Mouse (Mus musculus): Measurements from ENCODE around the gene Pcca. TPM values are rescaled to one million over a fixed set of nuclear protein-coding genes. Genes with fewer than 3 reads are reported as not detected.

Pcca gene
- polyA plus RNA-seq, 1 experiment from 2014 or later = 28.4 TPM

- H3K4me3 ChIP-seq = no peak overlapping the region
- no peaks in the 10 kb centered on the region; the same call in 1 of the 2 replicates for H3K27me3 ChIP-seq (replicated peaks)
- H3K36me3 ChIP-seq = peaks cover 13% of the 10 kb centered on the region
- 47% methylated on average over 1 of the region's 1 CpGs for WGBS
- H3K4me2 ChIP-seq = no peak overlapping the region
- no peak overlapping the region for H3K9ac ChIP-seq
- ATAC-seq (ENCODE audit: insufficient number of reproducible peaks, low FRiP score) = no peak
- H3K9me3 ChIP-seq (replicated peaks) = no peaks in the 10 kb centered on the region
- peaks cover 28% of the 10 kb centered on the region for H3K4me1 ChIP-seq (replicated peaks)
- H3K27ac ChIP-seq (ENCODE audit: poor library complexity, severe bottlenecking) = peak overlapping the region; percentile 56
These were observed 354.4 kb downstream of the Pcca start for GRCm38 (mm10) chr14:122888480-122888872.

GRCm38 (mm10) chr14:122891470-122891968 is 357.4 kb downstream of the Pcca start:
- Histone ChIP-seq H3K27ac (ENCODE audit: poor library complexity, severe bottlenecking) (no peak overlapping the region), H3K9ac (no peak overlapping the region), H3K27me3 (replicated peaks) (no peaks in the 10 kb centered on the region), H3K4me2 (no peak overlapping the region), H3K9me3 (replicated peaks) (no peaks in the 10 kb centered on the region), H3K36me3 (peaks cover 13% of the 10 kb centered on the region), H3K4me3 (no peak overlapping the region), H3K4me1 (replicated peaks) (peaks cover 21% of the 10 kb centered on the region)
- ATAC-seq (ENCODE audit: insufficient number of reproducible peaks, low FRiP score) = no peak
- WGBS = 89% methylated on average over 12 of the region's 12 CpGs

- H3K27ac ChIP-seq (ENCODE audit: poor library complexity, severe bottlenecking) = no peak overlapping the region
- no peak overlapping the region for H3K9ac ChIP-seq
- H3K9me3 ChIP-seq (replicated peaks) = no peaks in the 10 kb centered on the region
- no peak for ATAC-seq (ENCODE audit: insufficient number of reproducible peaks, low FRiP score)
- no peak overlapping the region for H3K4me2 ChIP-seq
- H3K4me1 ChIP-seq (replicated peaks) = no peaks in the 10 kb centered on the region
- peaks cover 6% of the 10 kb centered on the region; the same call in 1 of the 2 replicates for H3K36me3 ChIP-seq
- H3K4me3 ChIP-seq = no peak overlapping the region
- no peaks in the 10 kb centered on the region for H3K27me3 ChIP-seq (replicated peaks)
- WGBS = 83% methylated on average over 1 of the region's 1 CpGs
These were observed 362.0 kb downstream of the Pcca start for GRCm38 (mm10) chr14:122896106-122896505.

GRCm38 (mm10) chr14:122898550-122898949 is 364.4 kb downstream of the Pcca start:
- no peaks in the 10 kb centered on the region for H3K9me3 ChIP-seq (replicated peaks)
- H3K4me1 ChIP-seq (replicated peaks) = peaks cover 18% of the 10 kb centered on the region
- no peaks in the 10 kb centered on the region for H3K36me3 ChIP-seq
- no peak for ATAC-seq (ENCODE audit: insufficient number of reproducible peaks, low FRiP score)
- H3K9ac ChIP-seq = no peak overlapping the region
- H3K27ac ChIP-seq (ENCODE audit: poor library complexity, severe bottlenecking) = no peak overlapping the region
- H3K4me3 ChIP-seq = no peak overlapping the region
- H3K4me2 ChIP-seq = no peak overlapping the region
- H3K27me3 ChIP-seq (replicated peaks) = no peaks in the 10 kb centered on the region

- Histone ChIP-seq H3K9ac (no peak overlapping the region), H3K36me3 (0 out of 2 replicates have a peak, but pooled peaks cover 4% of the 10 kb centered on the region), H3K4me3 (no peak overlapping the region), H3K9me3 (replicated peaks) (no peaks in the 10 kb centered on the region), H3K4me1 (replicated peaks) (peaks cover 18% of the 10 kb centered on the region), H3K27me3 (replicated peaks) (no peaks in the 10 kb centered on the region), H3K4me2 (no peak overlapping the region), H3K27ac (ENCODE audit: poor library complexity, severe bottlenecking) (no peak overlapping the region)
- ATAC-seq (ENCODE audit: insufficient number of reproducible peaks, low FRiP score) = no peak
These were observed 366.6 kb downstream of the Pcca start for GRCm38 (mm10) chr14:122900679-122901078.

- peaks cover 18% of the 10 kb centered on the region for H3K4me1 ChIP-seq (replicated peaks)
- H3K4me2 ChIP-seq = no peak overlapping the region
- H3K27ac ChIP-seq (ENCODE audit: poor library complexity, severe bottlenecking) = no peak overlapping the region
- WGBS = 84% methylated on average over 3 of the region's 3 CpGs
- no peaks in the 10 kb centered on the region for H3K9me3 ChIP-seq (replicated peaks)
- ATAC-seq (ENCODE audit: insufficient number of reproducible peaks, low FRiP score) = no peak
- no peak overlapping the region for H3K4me3 ChIP-seq
- H3K36me3 ChIP-seq = 0 out of 2 replicates have a peak, but pooled peaks cover 4% of the 10 kb centered on the region
- H3K9ac ChIP-seq = no peak overlapping the region
- H3K27me3 ChIP-seq (replicated peaks) = no peaks in the 10 kb centered on the region
These were observed 367.1 kb downstream of the Pcca start for GRCm38 (mm10) chr14:122901177-122901576.

GRCm38 (mm10) chr14:122901715-122902114 is 367.6 kb downstream of the Pcca start:
- Histone ChIP-seq H3K36me3 (0 out of 2 replicates have a peak, but pooled peaks cover 4% of the 10 kb centered on the region), H3K4me3 (no peak overlapping the region), H3K4me2 (no peak overlapping the region), H3K9ac (no peak overlapping the region), H3K27me3 (replicated peaks) (no peaks in the 10 kb centered on the region), H3K9me3 (replicated peaks) (no peaks in the 10 kb centered on the region), H3K27ac (ENCODE audit: poor library complexity, severe bottlenecking) (no peak overlapping the region), H3K4me1 (replicated peaks) (peaks cover 18% of the 10 kb centered on the region)
- WGBS = 71% methylated on average over 2 of the region's 2 CpGs
- ATAC-seq (ENCODE audit: insufficient number of reproducible peaks, low FRiP score) = no peak

GRCm38 (mm10) chr14:122902136-122902535 is 368.0 kb downstream of the Pcca start:
- no peak overlapping the region for H3K9ac ChIP-seq
- H3K36me3 ChIP-seq = 0 out of 2 replicates have a peak, but pooled peaks cover 4% of the 10 kb centered on the region
- no peak overlapping the region for H3K4me2 ChIP-seq
- WGBS = 45% methylated on average over 2 of the region's 2 CpGs
- H3K9me3 ChIP-seq (replicated peaks) = no peaks in the 10 kb centered on the region
- peaks cover 18% of the 10 kb centered on the region for H3K4me1 ChIP-seq (replicated peaks)
- H3K27me3 ChIP-seq (replicated peaks) = no peaks in the 10 kb centered on the region
- 0 out of 2 replicates have a peak overlapping the region, but pooled peaks have one; percentile 34 for H3K27ac ChIP-seq (ENCODE audit: poor library complexity, severe bottlenecking)
- peak; percentile 66; the same call in 1 of the 2 replicates for ATAC-seq (ENCODE audit: insufficient number of reproducible peaks, low FRiP score)
- H3K4me3 ChIP-seq = no peak overlapping the region

GRCm38 (mm10) chr14:122902884-122903283 is 368.8 kb downstream of the Pcca start:
- no peaks in the 10 kb centered on the region for H3K27me3 ChIP-seq (replicated peaks)
- no peak overlapping the region for H3K27ac ChIP-seq (ENCODE audit: poor library complexity, severe bottlenecking)
- H3K36me3 ChIP-seq = 0 out of 2 replicates have a peak, but pooled peaks cover 4% of the 10 kb centered on the region
- H3K9me3 ChIP-seq (replicated peaks) = no peaks in the 10 kb centered on the region
- peak; percentile 59; the same call in 1 of the 2 replicates for ATAC-seq (ENCODE audit: insufficient number of reproducible peaks, low FRiP score)
- 32% methylated on average over 4 of the region's 4 CpGs for WGBS
- H3K9ac ChIP-seq = no peak overlapping the region
- H3K4me1 ChIP-seq (replicated peaks) = peaks cover 18% of the 10 kb centered on the region
- no peak overlapping the region for H3K4me2 ChIP-seq
- no peak overlapping the region for H3K4me3 ChIP-seq

- Histone ChIP-seq H3K9ac (no peak overlapping the region), H3K27ac (ENCODE audit: poor library complexity, severe bottlenecking) (no peak overlapping the region), H3K27me3 (replicated peaks) (no peaks in the 10 kb centered on the region), H3K36me3 (peaks cover 13% of the 10 kb centered on the region; the same call in 1 of the 2 replicates), H3K9me3 (replicated peaks) (peaks cover 6% of the 10 kb centered on the region; the same call in 1 of the 2 replicates), H3K4me1 (replicated peaks) (peaks cover 18% of the 10 kb centered on the region), H3K4me3 (no peak overlapping the region), H3K4me2 (no peak overlapping the region)
- 64% methylated on average over 2 of the region's 2 CpGs for WGBS
- no peak for ATAC-seq (ENCODE audit: insufficient number of reproducible peaks, low FRiP score)
These were observed 369.8 kb downstream of the Pcca start for GRCm38 (mm10) chr14:122903923-122904351.

- H3K9ac ChIP-seq = no peak overlapping the region
- H3K36me3 ChIP-seq = peaks cover 13% of the 10 kb centered on the region; the same call in 1 of the 2 replicates
- H3K4me1 ChIP-seq (replicated peaks) = peaks cover 18% of the 10 kb centered on the region
- WGBS = 90% methylated on average over 1 of the region's 1 CpGs
- H3K4me2 ChIP-seq = no peak overlapping the region
- H3K4me3 ChIP-seq = no peak overlapping the region
- no peak for ATAC-seq (ENCODE audit: insufficient number of reproducible peaks, low FRiP score)
- no peak overlapping the region for H3K27ac ChIP-seq (ENCODE audit: poor library complexity, severe bottlenecking)
- peaks cover 6% of the 10 kb centered on the region; the same call in 1 of the 2 replicates for H3K9me3 ChIP-seq (replicated peaks)
- H3K27me3 ChIP-seq (replicated peaks) = no peaks in the 10 kb centered on the region
These were observed 370.9 kb downstream of the Pcca start for GRCm38 (mm10) chr14:122905007-122905406.

- no peak for ATAC-seq (ENCODE audit: insufficient number of reproducible peaks, low FRiP score)
- WGBS = 88% methylated on average over 4 of the region's 4 CpGs
- Histone ChIP-seq H3K27ac (ENCODE audit: poor library complexity, severe bottlenecking) (no peak overlapping the region), H3K4me3 (no peak overlapping the region), H3K9me3 (replicated peaks) (peaks cover 6% of the 10 kb centered on the region; the same call in 1 of the 2 replicates), H3K4me2 (no peak overlapping the region), H3K9ac (no peak overlapping the region), H3K36me3 (peaks cover 13% of the 10 kb centered on the region; the same call in 1 of the 2 replicates), H3K4me1 (replicated peaks) (peaks cover 2% of the 10 kb centered on the region), H3K27me3 (replicated peaks) (no peaks in the 10 kb centered on the region)
These were observed 374.0 kb downstream of the Pcca start for GRCm38 (mm10) chr14:122908075-122908474.

All from heart, embryonic 12.5 days (tissue).